14 mouse cellular contexts compared by ENCODE assay signal in the genomic region with DNA sequence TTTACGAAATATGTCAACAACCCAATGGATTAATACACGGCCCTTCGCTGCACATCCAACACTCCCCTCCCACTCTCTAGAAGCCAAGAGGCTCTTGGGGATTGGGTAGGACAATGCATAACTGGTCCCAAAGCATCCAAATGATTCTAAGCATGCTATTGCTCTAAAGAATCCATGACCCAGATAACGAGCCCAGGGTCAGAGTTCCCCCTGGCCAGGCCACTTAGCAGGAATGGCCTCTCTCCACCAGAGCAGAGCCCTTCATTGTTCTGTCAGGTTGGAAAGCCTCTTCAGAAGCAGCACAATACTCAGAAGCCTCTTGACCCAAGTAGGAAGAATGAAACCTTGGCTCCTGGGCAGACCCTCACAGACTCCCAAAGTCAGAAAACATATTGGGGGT. TPM values are rescaled to one million over a fixed set of nuclear protein-coding genes. Genes with fewer than 3 reads are reported as not detected.
DNase-seq lines count a peak whose midpoint lies in the region; ATAC-seq and TF ChIP-seq lines count a peak whose summit lies in the region.
"Had no signal": no experiment of that assay in that cellular context is flagged by ENCODE, and none has a peak within 500 bp of the region (broad histone marks: within the 10 kb centered on the region; RNA-seq: fewer than 3 reads in every experiment).

No protein-coding gene starts in this region.

- TF ChIP-seq CTCF in forebrain, postnatal 0 days (IDR thresholded peaks at IDR 0.05; ENCODE audit: low read depth): no peak
- TF ChIP-seq CTCF in midbrain, postnatal 0 days (IDR thresholded peaks at IDR 0.05): no peak

- H3K4me1 ChIP-seq in forebrain, embryonic 11.5 days (replicated peaks; ENCODE audit: control insufficient read depth, insufficient read depth, low read length): peaks cover 14% of the 10 kb centered on the region; the same call in 1 of the 2 replicates
- H3K4me1 ChIP-seq in forebrain, postnatal 0 days (ENCODE audit: insufficient read depth): no peaks in the 10 kb centered on the region
- peaks cover 51% of the 10 kb centered on the region for H3K4me1 ChIP-seq in midbrain, embryonic 10.5 days
- peaks cover 3% of the 10 kb centered on the region; the same call in 1 of the 2 replicates for H3K4me1 ChIP-seq in midbrain, postnatal 0 days (ENCODE audit: insufficient read depth, low read length)
- H3K4me1 ChIP-seq in midbrain, embryonic 12.5 days: peaks cover 22% of the 10 kb centered on the region
- H3K4me1 ChIP-seq in heart, embryonic 12.5 days (replicated peaks): peaks cover 5% of the 10 kb centered on the region; the same call in 1 of the 2 replicates

- H3K36me3 ChIP-seq in forebrain, embryonic 11.5 days (ENCODE audit: control insufficient read depth, insufficient read depth, low read length): no peaks in the 10 kb centered on the region
- H3K36me3 ChIP-seq in forebrain, postnatal 0 days (ENCODE audit: insufficient read depth): no peaks in the 10 kb centered on the region
- H3K36me3 ChIP-seq in midbrain, embryonic 10.5 days: peaks cover 12% of the 10 kb centered on the region; the same call in 1 of the 2 replicates
- no peaks in the 10 kb centered on the region; the same call in 1 of the 2 replicates for H3K36me3 ChIP-seq in midbrain, postnatal 0 days (ENCODE audit: insufficient read depth, low read length)
- no peaks in the 10 kb centered on the region for H3K36me3 ChIP-seq in midbrain, embryonic 12.5 days
- H3K36me3 ChIP-seq in heart, embryonic 12.5 days: no peaks in the 10 kb centered on the region

- no peaks in the 10 kb centered on the region for H3K9me3 ChIP-seq in forebrain, embryonic 11.5 days (ENCODE audit: control insufficient read depth, low read length)
- H3K9me3 ChIP-seq in forebrain, postnatal 0 days (ENCODE audit: low read length): no peaks in the 10 kb centered on the region
- 0 out of 2 replicates have a peak, but pooled peaks cover 2% of the 10 kb centered on the region for H3K9me3 ChIP-seq in midbrain, embryonic 10.5 days (replicated peaks)
- H3K9me3 ChIP-seq in midbrain, postnatal 0 days (ENCODE audit: low read length): no peaks in the 10 kb centered on the region
- no peaks in the 10 kb centered on the region for H3K9me3 ChIP-seq in midbrain, embryonic 12.5 days
- H3K9me3 ChIP-seq in heart, embryonic 12.5 days (replicated peaks): no peaks in the 10 kb centered on the region; the same call in 1 of the 2 replicates
- H3K9me3 ChIP-seq: limb, embryonic 15.5 days; neural tube, embryonic 13.5 days had no signal

- ATAC-seq in forebrain, embryonic 11.5 days (replicated peaks; ENCODE audit: low FRiP score): no peak
- no peak for ATAC-seq in forebrain, postnatal 0 days
- no peak for ATAC-seq in midbrain, postnatal 0 days (ENCODE audit: low FRiP score)
- peak; percentile 29; the same call in 1 of the 2 replicates for ATAC-seq in midbrain, embryonic 12.5 days (ENCODE audit: low FRiP score, low read depth)
- ATAC-seq in heart, embryonic 12.5 days (ENCODE audit: insufficient number of reproducible peaks, low FRiP score): no peak

- H3K27me3 ChIP-seq in forebrain, embryonic 11.5 days (ENCODE audit: control insufficient read depth, insufficient read depth, low read length): no peaks in the 10 kb centered on the region
- no peaks in the 10 kb centered on the region for H3K27me3 ChIP-seq in forebrain, postnatal 0 days (ENCODE audit: insufficient read depth, low read length)
- H3K27me3 ChIP-seq in midbrain, embryonic 10.5 days (ENCODE audit: low read depth, poor library complexity, severe bottlenecking): peaks cover 73% of the 10 kb centered on the region
- no peaks in the 10 kb centered on the region for H3K27me3 ChIP-seq in midbrain, postnatal 0 days (ENCODE audit: insufficient read depth, low read length)
- peaks cover 51% of the 10 kb centered on the region for H3K27me3 ChIP-seq in midbrain, embryonic 12.5 days
- peaks cover 73% of the 10 kb centered on the region for H3K27me3 ChIP-seq in heart, embryonic 12.5 days (replicated peaks)
- H3K27me3 ChIP-seq: limb, embryonic 15.5 days; neural tube, embryonic 13.5 days had no signal

- no peak for DNase-seq in forebrain, embryonic 11.5 days (ENCODE audit: low spot score)
- no peak for DNase-seq in forebrain, postnatal 0 days
- no peak for DNase-seq in midbrain, embryonic 10.5 days (ENCODE audit: low spot score)
- no peak for DNase-seq in midbrain, postnatal 0 days (ENCODE audit: low spot score)
- no peak for DNase-seq in left cerebral cortex, adult 18-20 months (ENCODE audit: low spot score in 2 of 2)
- DNase-seq in urinary bladder, adult 18-20 months (ENCODE audit: low spot score in 2 of 2): no peak
- DNase-seq: cerebellum, postnatal 36 days; gastrocnemius, postnatal 10 days; thymus, adult 18-20 months had no signal

- no peak overlapping the region for H3K9ac ChIP-seq in forebrain, embryonic 11.5 days (ENCODE audit: low read length)
- H3K9ac ChIP-seq in forebrain, postnatal 0 days: no peak overlapping the region
- no peak overlapping the region for H3K9ac ChIP-seq in midbrain, postnatal 0 days (replicated peaks; ENCODE audit: low read length, poor library complexity, severe bottlenecking)
- H3K9ac ChIP-seq in midbrain, embryonic 12.5 days (replicated peaks): no peak overlapping the region
- H3K9ac ChIP-seq in heart, embryonic 12.5 days: no peak overlapping the region
- H3K9ac ChIP-seq: limb, embryonic 15.5 days; neural tube, embryonic 13.5 days had no signal

- no peak overlapping the region for H3K27ac ChIP-seq in forebrain, embryonic 11.5 days (ENCODE audit: low read depth, low read length)
- no peak overlapping the region for H3K27ac ChIP-seq in forebrain, postnatal 0 days (ENCODE audit: low read depth, low read length)
- peak overlapping the region; percentile 77 for H3K27ac ChIP-seq in midbrain, embryonic 10.5 days (replicated peaks)
- H3K27ac ChIP-seq in midbrain, postnatal 0 days (ENCODE audit: low read depth, low read length): no peak overlapping the region
- H3K27ac ChIP-seq in midbrain, embryonic 12.5 days (replicated peaks): peak overlapping the region; percentile 70
- H3K27ac ChIP-seq in heart, embryonic 12.5 days (ENCODE audit: poor library complexity, severe bottlenecking): no peak overlapping the region
- H3K27ac ChIP-seq: limb, embryonic 15.5 days; macrophage; neural tube, embryonic 13.5 days had no signal

- H3K4me3 ChIP-seq in forebrain, embryonic 11.5 days (ENCODE audit: low read depth, low read length): no peak overlapping the region
- no peak overlapping the region for H3K4me3 ChIP-seq in forebrain, postnatal 0 days (ENCODE audit: low read depth, low read length)
- H3K4me3 ChIP-seq in midbrain, embryonic 10.5 days: peak overlapping the region; percentile 18; the same call in 1 of the 2 replicates
- H3K4me3 ChIP-seq in midbrain, postnatal 0 days (ENCODE audit: low read depth, low read length): no peak overlapping the region
- H3K4me3 ChIP-seq in midbrain, embryonic 12.5 days: no peak overlapping the region
- H3K4me3 ChIP-seq in heart, embryonic 12.5 days: no peak overlapping the region
- H3K4me3 ChIP-seq: limb, embryonic 15.5 days; neural tube, embryonic 13.5 days had no signal

- H3K4me2 ChIP-seq in forebrain, embryonic 11.5 days (ENCODE audit: low read depth, low read length, severe bottlenecking): 0 out of 2 replicates have a peak overlapping the region, but pooled peaks have one; percentile 8
- H3K4me2 ChIP-seq in forebrain, postnatal 0 days (ENCODE audit: low read depth): no peak overlapping the region
- no peak overlapping the region for H3K4me2 ChIP-seq in midbrain, postnatal 0 days (ENCODE audit: low read depth, low read length, poor library complexity, severe bottlenecking)
- H3K4me2 ChIP-seq in midbrain, embryonic 12.5 days (replicated peaks): 0 out of 2 replicates have a peak overlapping the region, but pooled peaks have one; percentile 28
- no peak overlapping the region for H3K4me2 ChIP-seq in heart, embryonic 12.5 days
- H3K4me2 ChIP-seq: limb, embryonic 15.5 days; neural tube, embryonic 13.5 days had no signal

- WGBS in forebrain, embryonic 11.5 days: 27% methylated on average over 4 of the region's 4 CpGs
- 57% methylated on average over 4 of the region's 4 CpGs for WGBS in forebrain, postnatal 0 days
- 37% methylated on average over 4 of the region's 4 CpGs for WGBS in midbrain, embryonic 10.5 days
- WGBS in midbrain, postnatal 0 days: 54% methylated on average over 4 of the region's 4 CpGs
- 43% methylated on average over 4 of the region's 4 CpGs for WGBS in midbrain, embryonic 12.5 days
- WGBS in heart, embryonic 12.5 days: 61% methylated on average over 4 of the region's 4 CpGs

RNA-seq across cellular contexts. Expression of a gene that starts 22.1 kb away (rescaled TPM):
- 12.2 and 15.9 TPM in 2 replicates for polyA plus RNA-seq in forebrain, embryonic 11.5 days (2014; fragmentation: Nextera tagmentation; extraction: Ambion mirVana)
- 26.6 and 44.1 TPM in 2 replicates for total RNA-seq in forebrain, postnatal 0 days (2014; rRNA removed)
- polyA plus RNA-seq in forebrain, postnatal 0 days (2015; fragmentation: Nextera tagmentation; extraction: Ambion mirVana): 5.7 and 12.1 TPM in 2 replicates
- 8.4 and 8.7 TPM in 2 replicates for polyA plus RNA-seq in midbrain, embryonic 10.5 days (2016; fragmentation: Nextera tagmentation; extraction: Ambion mirVana)
- 72.8 and 80.7 TPM in 2 replicates for total RNA-seq in midbrain, postnatal 0 days (2014; rRNA removed)
- polyA plus RNA-seq in midbrain, postnatal 0 days (2015; fragmentation: Nextera tagmentation; extraction: Ambion mirVana): 12.9 and 13.9 TPM in 2 replicates
- polyA plus RNA-seq in midbrain, embryonic 12.5 days (2016; fragmentation: Nextera tagmentation; extraction: Ambion mirVana): 14.0 and 14.6 TPM in 2 replicates
- polyA plus RNA-seq in heart, embryonic 12.5 days (2016; fragmentation: Nextera tagmentation; extraction: Ambion mirVana): 3.7 and 3.8 TPM in 2 replicates
- 10 to 100 TPM; 54.7 to 54.9 TPM for total RNA-seq in left cerebral cortex, adult 18-20 months (2021)

Comparison
In these comparisons a context has a peak if more than half of its experiments do, and no peak if none do; other contexts are left out.
1. H3K27ac ChIP-seq: peak in midbrain, embryonic 10.5 days (single experiment) and midbrain, embryonic 12.5 days (single experiment); none in forebrain, embryonic 11.5 days (single experiment), forebrain, postnatal 0 days (single experiment), midbrain, postnatal 0 days (single experiment) and heart, embryonic 12.5 days (single experiment).
2. H3K4me2 ChIP-seq: peak in forebrain, embryonic 11.5 days (single experiment) and midbrain, embryonic 12.5 days (single experiment); none in forebrain, postnatal 0 days (single experiment), midbrain, postnatal 0 days (single experiment) and heart, embryonic 12.5 days (single experiment).